Mouse (Mus musculus) spleen, postnatal 14 days (tissue): ENCODE measurements at regions not wholly inside any gene's neighbourhood (a gene's known extent, or its start where the extent isn't known, plus 50 kb on each side); places are given as distances from the start of the nearest gene placed in this dataset.
"Not testable (repeated sequence)": the region's sequence is repeated elsewhere in the genome, so short reads cannot be mapped to it uniquely, and the experiment has no call there.

Source experiments
- DNase-seq, 2 experiments: peaks; one replicate each; pipeline ENCODE4 v3.0.0; 2021 to 2022; ENCODE audit warnings: low spot score in 2 of 2

DNA sequence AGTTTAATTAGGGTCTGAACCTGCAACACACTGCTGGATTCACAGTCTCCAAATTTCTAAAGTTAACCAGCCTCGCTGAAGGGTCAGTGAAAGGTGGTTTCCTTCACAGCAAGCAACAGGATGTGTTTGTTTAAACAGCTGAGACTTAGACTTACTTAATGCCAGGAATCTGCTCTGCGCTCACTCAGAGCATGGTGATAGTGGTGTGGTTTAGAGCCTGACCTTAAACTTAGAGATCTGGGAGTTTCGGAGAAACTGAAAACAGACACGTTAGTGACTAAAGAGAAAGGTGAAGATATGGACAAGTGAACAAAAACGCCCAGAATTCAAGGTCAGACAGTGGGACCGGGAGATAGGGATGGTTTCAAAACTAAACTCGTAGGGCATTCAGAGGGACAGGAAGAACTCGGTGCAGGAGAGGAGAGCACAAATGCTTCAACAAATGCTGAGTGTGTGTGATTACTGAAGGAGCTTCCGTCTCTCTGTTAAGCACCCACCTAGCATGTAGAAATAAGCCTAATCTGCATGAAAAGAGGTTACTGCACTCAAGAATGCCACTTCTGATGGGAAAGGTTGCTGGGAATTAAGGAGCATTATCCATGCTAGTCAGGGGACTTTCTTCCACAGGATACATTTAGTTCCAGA, 97.2 kb upstream of the Ifngr1 start:
- DNase-seq, result no peak

DNA sequence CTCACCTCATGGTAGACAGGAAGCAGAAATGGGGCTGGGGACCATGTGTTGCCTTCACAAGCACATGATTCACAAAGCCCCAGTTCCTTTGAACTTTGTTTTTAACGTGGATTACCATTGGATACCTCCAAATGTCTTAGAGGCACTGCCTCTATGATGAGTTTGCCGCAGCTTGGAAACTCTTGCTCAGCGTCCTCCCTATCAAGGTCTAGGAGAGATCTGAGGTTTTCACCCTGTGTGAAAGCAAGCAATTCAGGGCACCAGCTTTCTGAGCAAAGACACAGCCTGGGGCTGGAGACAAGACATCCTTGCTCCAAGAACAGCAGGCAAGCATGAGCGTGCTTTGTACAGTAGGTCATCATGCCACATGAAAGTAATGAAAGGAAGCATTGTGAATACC, 93.6 kb upstream of the Ifngr1 start:
- DNase-seq, result no peak

DNA sequence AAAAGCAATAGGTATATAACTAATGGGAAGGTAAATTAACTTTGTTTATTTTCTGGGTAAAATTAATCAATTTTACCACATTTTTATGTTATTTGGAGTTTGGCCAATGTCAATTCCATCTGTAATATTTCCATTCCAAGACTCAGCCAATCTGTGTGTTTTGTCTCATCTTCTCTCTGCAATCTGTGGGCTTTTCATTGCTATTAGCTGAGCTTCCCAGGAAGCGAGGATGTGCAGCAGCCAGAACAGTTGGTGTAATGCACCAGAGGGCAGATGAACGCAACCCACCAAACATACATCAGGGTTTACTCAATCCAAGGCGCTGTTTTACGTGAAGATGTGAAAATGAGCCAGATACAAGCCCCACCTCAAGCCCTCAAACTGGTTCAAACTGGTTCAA, 88.9 kb upstream of the Ifngr1 start:
- DNase-seq, result no peak

DNA sequence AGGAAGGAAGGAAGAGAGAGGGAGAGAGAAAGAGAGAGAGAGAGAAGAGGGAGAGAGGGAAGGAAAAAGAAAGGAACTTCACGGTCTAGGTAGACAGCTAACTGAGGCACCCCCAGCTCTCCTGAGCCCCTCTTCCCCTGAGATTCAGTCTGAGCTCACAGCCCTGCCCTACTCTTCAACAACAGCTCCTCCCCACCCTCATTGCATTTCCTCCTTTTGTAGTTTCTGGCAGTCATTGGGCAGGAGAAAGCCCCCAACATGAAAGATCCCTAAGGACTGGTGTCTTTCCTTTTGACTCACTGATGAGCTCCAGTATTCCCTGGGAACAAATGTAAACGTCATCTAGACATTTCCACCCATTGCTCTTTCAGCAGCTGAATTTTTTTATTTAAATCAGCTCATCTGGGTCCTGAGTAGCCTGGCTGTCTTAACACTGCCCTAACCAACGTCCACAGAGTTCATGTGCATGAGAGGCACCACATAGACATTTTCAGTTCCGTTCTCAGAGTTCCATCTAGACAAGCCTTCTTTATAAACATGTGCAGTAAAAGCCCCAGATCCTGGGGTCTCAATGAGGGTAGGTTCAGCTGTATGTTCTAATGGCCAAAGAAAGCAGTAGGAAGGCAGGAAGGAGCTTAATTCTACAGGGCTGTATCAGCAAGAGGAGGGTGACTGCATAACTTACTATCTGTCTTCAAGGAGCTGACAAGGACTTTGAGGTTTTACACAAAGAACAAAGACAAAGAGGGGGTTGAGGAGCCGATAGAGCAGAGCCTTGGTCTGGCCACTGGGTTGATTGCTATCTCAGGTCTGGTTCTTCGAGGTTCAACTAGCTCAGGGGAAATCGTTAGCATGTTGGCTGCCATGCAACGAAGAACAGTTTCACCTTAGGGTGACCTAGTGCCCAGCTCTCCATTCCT, 87.6 kb upstream of the Ifngr1 start:
- DNase-seq, result no peak

DNA sequence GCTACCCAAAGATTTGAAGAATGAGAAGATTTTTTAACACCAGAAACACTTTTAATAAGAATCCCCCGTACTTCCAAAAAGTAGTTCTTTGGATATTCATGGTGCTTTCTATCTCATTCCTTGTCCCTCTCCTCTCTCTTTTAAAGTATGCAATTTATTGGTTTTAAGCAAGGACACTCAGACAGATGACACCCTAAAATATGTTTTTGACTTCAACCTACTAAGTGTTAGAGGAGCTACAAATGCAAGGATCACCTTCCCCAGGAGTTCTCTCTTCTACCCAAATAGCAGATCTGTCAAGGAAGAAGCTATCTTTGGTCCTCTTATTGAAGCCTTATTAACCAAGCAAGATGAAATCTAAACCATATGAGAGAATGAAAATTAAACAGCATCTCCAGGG, 86.6 kb upstream of the Ifngr1 start:
- no peak for DNase-seq

DNA sequence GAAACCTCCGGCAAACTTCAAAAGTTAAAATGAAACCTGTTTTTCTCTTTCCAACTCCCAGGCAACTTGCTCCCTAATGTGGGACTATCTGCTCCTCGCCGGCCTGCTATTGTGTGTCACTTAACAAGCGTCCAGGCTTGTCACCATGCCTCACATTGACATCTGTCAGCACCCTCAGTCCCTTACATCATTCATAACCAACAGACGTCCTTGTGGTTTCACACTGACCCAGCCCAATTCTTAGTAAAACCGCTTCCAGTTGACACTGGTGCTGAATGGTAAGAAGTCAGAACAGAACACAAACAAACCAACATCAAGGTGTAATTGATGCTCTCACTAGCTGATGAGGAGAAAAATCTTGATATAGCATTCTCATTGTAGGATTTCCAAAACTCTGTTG, 85.8 kb upstream of the Ifngr1 start:
- no peak for DNase-seq

DNA sequence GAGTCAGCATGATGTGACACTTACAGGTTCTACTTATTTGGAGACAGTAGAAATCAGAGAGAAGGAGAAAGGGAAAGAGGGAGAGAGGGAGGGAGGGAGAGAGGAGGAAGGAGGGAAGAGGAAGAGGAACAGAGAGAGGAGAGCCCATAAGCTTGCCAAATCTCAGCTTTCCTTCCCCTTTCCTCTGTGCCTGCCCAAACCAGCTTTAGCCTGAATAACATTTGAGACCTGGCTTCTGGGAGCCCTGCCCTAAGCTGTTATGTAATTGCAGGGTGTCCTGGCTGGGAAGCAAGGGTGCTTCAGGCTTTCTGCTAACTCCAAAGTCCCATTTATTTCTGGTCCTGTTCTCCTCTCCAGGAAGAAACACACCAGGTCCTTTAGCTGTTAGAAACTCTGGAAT, 85.3 kb upstream of the Ifngr1 start:
- DNase-seq, result no peak

DNA sequence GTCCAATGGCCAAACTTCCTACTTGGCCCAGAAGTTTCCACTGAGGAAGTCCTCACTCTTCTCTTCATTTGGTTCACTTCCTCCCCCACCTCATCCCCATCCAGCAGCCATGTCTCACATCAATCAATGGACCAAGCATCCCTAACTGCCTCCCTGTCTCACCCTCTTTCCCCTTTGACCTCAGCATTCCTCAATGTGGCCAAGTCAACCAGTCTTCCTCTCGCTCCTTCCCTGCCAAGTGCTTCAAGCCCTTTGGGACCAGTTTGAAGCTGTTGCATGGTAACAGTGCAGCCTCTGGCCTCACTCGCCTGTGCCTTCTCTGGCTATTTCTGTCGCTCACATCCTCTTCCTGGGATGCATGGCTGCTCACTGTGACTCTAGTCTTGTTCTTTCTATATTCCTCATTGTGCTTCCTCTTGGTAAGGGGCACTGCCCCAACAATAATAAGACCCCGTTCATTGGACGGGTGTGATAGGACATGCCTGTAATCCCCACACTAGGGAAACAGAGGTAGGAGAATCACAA, 83.5 kb upstream of the Ifngr1 start:
- no peak for DNase-seq

DNA sequence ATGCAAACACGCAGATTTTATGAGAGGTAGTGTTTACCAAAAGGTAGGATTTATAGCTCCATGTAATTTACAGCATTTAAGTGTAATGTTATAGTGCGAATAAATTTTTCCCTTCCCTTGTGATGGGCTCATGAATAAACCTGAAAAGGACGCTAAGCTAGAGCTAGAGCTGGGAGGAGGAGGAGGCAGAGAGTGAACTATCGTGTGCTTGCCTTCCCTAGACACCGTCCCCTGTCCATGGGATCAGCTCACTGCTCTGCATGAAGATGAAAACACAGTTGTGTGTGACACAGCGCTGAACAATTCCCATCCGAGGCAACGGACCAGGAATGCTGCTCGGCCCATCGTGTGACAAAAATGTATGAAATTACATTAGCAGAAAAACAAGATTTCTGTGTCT, 81.7 kb upstream of the Ifngr1 start:
- no peak for DNase-seq

DNA sequence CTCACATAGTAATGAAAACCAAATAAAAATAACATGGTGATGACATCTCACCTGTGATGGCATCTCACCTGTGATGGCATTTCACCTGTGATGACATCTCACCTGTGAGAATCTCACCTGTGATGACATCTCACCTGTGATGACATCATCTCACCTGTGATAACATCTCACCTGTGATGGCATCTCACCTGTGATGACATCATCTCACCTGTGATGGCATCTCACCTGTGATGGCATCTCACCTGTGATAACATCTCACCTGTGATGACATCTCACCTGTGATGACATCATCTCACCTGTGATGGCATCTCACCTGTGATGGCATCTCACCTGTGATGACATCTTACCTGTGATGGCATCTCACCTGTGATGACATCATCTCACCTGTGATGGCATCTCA, 77.4 kb upstream of the Ifngr1 start:
- not testable (repeated sequence) for DNase-seq

DNA sequence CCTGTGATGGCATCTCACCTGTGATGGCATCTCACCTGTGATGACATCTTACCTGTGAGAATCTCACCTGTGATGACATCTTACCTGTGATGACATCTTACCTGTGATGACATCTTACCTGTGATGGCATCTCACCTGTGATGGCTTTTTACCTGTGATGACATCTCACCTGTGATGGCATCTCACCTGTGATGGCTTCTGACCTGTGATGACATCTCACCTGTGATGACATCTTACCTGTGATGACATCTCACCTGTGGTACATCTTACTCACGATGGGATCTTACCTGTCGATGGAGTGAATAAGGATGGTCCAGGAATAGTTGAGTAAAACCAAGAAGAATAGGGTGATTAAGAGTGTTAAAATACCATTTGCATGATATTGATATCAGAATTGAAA, 76.9 kb upstream of the Ifngr1 start:
- DNase-seq, result no peak

DNA sequence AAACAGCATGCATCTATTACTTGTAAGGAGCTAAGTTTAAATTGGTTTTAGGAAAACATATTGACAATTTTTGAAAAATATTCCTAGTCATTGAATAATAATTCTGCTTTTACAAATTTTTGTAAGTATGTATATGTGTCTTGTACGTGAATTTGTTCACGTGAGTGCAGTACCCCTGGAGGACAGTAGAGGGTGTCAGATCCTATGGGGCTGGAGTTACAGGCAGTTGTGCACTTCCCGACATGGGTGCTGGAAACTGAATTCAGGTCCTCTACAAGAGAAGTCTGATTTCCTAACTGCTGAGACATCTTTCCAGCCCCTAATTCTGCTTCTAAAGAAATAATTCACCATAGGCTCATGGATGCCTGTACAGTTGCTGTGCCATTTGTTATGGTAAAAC, 75.7 kb upstream of the Ifngr1 start:
- no peak for DNase-seq

DNA sequence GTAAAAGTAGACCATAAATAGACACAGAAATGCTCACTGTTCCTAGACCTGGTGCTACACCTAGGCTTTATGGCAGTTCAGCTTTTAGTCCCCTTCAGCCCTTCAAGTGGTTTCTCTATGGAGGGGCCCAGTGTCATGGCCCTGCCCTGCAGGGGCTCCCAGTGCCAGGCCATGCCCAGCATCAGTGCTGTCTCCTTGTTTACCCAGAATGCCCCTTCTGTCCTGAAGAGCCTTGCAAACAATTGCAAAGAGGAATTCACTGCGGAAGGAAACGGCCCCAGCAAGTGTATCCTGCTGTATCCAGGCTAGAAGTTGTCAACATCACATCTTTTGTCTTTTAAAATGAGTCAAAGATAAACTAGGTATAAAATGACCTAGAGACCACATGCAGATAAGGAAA, 74.7 kb upstream of the Ifngr1 start:
- DNase-seq, result no peak

DNA sequence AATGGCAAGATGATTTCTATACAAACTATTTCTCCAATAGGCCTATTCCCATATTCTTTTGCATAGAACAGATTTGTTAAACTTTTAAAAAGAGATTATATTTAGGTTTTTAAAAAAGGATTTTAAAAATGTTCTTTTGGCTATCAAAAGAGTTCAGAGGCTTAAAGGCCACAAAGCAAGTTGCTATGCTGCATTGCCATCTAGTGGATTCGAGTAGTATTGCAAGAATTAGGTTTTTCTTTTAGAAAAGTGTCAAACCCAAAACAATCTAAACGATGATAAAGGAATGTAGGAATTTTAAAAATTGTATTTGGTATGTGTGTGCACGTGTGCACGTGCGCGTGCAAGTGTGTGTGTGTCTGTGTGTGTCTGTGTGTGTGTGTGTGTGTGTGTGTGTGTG, 73.0 kb upstream of the Ifngr1 start:
- DNase-seq, result no peak

DNA sequence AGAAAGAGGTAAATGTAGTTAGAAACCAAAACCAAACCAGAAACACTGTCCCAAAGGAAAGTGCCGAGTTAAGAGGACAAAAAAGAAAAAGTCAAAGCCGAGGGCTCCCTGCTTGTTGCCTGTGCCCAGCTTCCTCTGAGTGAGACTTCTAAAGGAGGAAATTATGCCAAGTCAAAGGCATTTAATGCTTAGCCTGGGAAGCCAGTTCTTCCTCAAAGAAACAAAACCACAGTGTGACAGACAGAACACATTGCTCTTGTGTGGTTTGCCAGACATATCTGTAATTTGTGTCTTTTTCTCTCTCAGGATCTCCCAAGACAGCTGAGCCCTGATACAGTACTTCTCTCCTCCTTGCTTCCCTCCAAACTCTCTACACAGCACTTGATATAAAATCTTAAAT, 69.6 kb upstream of the Ifngr1 start:
- DNase-seq, result no peak

DNA sequence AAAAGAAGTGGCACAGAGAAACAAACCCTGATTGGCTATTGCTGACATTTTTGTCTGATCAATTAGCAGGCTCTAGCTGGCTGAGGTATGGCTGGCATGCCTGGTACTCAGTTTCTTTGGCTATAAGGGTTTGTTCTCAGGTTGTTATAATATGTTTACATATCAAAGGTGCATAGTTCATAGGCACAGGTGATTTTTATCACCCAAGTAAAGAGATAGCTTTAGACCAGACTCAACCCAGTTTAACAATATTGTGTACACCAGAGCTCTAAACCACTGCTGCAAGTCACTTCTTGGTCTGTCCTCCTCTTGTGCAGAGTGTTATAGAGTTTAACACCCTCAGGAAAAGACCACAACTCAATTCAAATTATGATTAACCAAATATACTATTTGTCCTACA, 65.8 kb upstream of the Ifngr1 start:
- DNase-seq, result no peak

DNA sequence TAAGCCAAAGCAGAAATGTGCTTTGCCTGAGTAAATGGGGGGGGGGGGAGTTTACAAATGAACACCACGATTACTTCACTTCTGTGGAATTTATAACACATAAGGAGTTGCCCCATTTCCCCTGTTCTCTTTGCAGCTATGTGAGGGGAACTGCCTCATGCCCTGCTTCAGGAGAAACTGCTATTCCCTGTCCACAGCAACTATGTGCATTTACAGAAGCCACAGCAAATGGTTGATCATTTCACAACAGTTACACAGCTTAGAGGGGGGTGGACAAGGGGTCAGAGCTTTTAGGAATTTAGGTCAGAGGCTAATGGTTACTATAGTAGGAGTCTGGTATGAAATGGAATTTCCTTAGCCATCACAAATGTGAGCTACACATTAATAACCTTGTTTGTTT, 65.4 kb upstream of the Ifngr1 start:
- DNase-seq, result no peak

DNA sequence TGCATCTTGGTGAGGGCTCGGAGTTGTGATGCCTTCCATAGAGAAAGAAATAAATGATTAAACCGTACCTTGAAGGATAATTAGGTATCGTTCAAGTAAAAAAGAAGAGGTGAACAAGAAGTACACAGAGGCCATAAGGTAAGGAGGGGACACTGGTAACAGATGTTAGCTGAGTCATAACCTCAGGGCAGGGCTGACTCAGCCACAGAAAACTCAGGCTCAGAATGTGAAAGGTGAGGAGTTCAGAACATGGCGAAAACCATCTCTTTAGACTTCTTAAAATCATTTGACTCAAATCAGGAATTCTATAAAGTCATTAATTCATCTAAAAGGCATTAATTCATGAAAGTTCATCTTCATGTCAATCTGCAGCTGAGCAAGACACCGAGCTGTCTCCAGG, 62.1 kb upstream of the Ifngr1 start:
- DNase-seq, result no peak

DNA sequence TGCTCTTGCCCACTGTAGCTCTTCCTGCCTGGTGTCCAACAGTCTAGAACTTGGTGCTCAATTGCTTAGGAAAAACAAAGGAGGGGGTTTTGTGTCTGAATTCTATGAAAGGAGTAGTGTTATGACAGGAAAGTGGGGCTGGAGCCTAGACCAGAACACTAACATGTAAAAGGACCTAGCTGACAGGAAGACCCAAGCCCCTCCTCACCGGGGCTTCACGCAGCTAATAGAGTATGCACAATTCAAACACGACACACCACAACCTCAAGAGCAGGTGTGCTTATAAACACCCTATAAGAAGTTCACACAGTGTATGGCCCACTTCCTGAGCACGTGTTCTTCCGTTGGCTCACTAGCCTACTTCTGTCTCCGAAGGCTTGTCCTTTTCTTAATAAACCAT, 61.7 kb upstream of the Ifngr1 start:
- DNase-seq, result no peak

DNA sequence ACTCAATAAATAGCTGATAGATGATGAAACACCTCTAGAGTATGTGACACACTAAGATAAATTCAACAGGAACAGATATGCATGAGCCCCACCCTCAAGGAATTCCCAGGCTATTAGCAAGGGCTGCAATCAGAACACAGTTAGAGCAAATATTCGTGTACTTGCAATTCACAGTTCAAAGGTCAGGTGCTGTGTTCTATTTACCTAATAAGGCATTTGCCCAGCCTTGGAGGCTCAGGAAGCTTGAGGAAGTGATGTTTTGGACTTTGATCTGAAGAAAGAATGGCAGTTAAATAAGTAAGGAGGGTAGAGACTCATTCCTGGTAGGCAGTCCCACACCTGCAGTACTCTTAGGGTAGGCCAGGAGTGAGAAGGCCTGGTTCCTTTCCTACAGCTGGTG, 60.3 kb upstream of the Ifngr1 start:
- no peak for DNase-seq

DNA sequence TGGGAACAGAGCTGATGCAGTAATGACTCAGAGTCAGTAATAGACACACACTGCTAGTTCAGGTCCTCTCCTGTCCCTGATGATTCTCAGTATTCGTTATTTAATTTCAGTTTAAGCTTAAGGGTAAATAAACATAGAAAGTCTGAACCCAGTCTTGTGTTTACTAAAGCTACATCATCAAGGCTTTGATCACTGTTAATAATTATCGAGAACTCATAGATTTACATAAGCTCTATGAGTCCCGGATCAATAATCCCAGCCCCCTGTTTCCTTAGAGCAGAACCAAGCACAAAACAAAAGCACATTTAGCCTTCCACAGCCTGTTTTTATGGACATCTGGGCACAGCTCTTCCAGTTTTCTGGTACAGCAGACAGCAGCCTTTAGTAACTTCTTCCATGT, 59.0 kb upstream of the Ifngr1 start:
- DNase-seq, result no peak

DNA sequence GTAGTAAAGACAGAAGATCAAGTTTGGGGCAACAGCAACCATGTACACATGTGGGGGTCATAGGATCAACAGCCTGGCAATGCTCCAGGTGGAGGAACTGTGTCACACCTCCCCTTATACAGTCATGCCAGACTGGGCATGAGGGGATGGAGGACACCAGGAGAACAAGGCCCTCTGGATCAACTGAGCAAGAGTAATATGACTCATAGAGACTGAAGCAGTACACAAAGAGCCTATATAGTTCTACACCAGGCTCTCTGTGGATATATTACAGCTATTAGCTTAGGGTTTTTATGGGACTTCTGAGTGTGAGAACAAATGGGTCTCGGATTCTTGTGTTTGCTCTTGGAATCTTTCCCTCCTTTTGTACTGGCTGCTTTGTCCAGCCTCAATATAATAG, 57.9 kb upstream of the Ifngr1 start:
- DNase-seq, result no peak
